Mouse (Mus musculus) left cerebral cortex, adult 8-10 months (tissue): ENCODE data around the gene Ggcx. TPM values are rescaled to one million over a fixed set of nuclear protein-coding genes. Genes with fewer than 3 reads are reported as not detected.
A peak's percentile ranks its signal among the peaks of the same experiment; 100 is the strongest.

Source experiments
- DNase-seq, 2 experiments: peaks; one replicate each; pipeline ENCODE4 v3.0.0; 2022; ENCODE audit warnings: low spot score in 2 of 2
- total RNA-seq, 4 experiments: library from RNA; stranded (reverse); gene quantifications; 2 replicates each; pipeline ENCODE4 v1.2.4; 2022

Gene Ggcx
- total RNA-seq: 10 to 100 TPM; 20.3 to 24.7 (median 23.5) TPM

DNA sequence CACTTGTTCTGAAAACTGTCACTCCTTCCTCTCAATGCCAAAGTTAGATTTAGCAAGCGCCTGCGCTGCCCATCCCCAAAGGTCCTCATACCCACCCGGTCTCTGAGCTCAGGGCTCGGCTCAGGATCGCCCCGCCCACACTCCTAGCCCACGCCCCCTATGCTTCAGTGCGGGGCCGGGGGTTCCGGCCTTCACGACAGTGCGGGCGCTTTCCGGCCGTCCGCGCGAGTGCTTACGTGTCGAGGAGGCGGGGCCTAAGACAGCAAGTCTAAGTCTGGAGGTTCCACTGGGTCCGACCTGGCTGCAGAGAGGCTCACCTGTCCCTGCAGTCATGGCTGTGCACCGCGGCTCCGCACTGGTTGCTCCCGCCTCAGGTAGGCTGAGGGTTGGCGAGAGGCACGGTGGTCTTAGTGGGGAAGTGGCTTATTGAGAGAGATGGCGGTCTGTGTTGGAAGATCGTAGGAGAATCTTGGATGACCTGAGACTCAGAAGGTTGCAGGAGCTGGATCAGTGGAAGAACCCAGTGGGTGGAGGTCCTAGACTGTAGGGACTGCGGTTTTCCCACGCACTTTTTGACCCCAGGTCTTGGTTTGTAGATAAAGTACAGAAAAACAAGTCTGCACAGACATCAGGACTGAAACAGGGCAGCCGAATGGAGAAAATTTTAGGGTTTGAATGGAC, at the start of gene Ggcx:
Gene Ggcx, plus strand, starts transcription at position 233 of the 681 bp plus-strand sequence.
- DNase-seq: peak; percentile 85 to 90

- no peak for DNase-seq
These were observed 49.1 kb upstream of the Ggcx start for GRCm38 (mm10) chr6:72364985-72365384.

DNA sequence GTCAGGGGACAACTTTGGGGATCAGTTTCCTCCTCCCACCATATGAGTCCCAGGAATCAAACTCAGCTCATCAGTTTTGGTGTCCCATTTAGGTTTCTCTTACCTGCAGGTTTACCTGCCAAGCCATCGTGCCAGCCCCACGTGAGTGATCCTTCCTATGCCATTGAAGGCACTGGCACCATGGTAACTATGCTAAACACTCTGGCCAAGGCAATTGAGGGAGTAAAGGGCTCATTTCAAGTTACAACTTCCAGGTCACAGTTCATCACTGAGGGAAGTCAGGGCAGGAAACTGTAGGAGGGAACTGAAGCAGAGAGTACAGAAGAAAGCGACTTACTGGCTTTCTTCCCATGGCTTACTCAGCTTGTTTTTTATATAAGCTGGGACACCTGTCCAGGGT, 47.8 kb upstream of the Ggcx start:
- no peak for DNase-seq

- no peak for DNase-seq
These were observed 47.2 kb upstream of the Ggcx start, which contains the start of gene Rnf181 for GRCm38 (mm10) chr6:72366844-72367443. Gene Rnf181, minus strand, starts transcription at chr6:72366956.

GRCm38 (mm10) chr6:72367460-72367974, 46.6 kb upstream of the Ggcx start:
- no peak for DNase-seq

GRCm38 (mm10) chr6:72369557-72369956, 44.6 kb upstream of the Ggcx start:
- DNase-seq: no peak

DNA sequence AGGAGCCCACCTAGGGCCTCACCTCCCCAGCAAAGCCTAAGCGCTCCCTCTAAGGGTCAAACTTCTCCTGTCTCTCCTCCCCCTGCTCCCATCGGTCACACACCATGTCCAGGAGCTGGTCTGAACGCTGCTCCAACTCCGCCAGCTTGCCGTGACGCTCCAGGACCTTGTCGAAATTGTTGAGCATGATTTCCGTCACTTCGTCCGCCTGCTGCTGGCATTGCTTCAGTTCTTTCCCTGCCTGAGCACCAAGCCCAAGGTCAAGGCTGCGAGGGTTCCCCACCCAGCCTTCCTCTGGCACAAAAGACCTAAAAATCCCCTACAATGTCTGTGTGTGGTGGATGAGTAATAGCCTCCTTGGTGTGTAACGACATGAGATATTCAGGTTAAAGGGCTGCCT, 44.0 kb upstream of the Ggcx start:
- no peak for DNase-seq

DNA sequence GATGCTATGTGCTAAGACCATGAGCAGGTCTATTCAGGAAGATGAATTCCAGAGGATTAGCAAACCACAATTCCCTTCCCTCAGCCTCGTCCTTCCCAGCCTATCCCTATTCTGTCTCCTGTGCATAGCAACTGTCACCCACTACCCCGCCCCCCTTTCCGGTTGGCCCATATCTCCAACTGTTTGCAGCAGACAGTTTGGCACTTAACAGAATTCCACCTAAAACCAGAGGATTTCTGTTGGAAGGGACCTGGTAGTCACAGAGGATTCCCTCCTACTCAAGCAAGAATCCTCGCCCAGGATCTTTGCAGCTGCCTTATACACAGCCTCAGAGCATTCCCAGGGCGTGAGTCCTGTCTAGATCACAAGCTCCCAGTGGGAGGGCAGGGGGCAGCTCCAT, 43.0 kb upstream of the Ggcx start:
- DNase-seq: no peak

DNA sequence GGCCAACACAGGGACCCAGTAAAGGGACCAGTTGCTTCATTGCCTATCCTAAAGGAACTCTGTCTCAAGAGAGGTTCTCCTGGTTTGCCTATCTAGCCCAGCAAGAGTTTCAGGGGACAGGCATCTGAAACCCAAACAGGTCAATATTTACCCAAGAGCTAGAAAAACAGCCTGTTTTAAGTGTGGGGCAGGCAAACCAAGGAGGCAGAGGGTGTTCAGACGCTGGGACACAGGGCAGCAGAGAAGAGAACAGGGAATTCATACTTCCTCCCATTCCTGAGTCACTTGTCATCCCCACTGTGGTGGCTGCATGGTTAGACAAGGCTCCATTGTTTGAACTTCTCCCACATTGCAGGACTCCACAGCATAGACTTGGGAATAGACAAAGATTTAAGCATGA, 42.5 kb upstream of the Ggcx start:
- DNase-seq: no peak

DNA sequence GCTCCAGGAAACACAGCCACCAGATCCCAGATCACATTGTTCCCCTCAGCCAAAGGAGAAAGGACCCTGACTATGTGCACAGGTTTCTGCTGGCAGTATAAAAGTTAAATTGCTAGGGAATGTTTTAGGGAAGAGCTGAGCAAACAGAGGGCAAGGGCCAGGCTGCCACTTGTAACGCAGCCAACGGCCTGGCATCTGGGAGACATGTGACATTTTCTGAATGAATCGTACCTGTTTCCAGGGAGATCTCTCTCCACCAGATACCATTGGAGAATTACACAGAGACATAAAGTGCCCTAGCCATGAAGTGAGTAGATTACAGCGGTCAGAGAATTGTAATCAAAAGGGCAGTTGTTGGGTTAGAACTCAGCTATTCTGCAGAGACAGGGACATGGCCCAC, 40.9 kb upstream of the Ggcx start:
- DNase-seq: no peak

- no peak for DNase-seq
These were observed 39.9 kb upstream of the Ggcx start for GRCm38 (mm10) chr6:72374206-72374605.

DNA sequence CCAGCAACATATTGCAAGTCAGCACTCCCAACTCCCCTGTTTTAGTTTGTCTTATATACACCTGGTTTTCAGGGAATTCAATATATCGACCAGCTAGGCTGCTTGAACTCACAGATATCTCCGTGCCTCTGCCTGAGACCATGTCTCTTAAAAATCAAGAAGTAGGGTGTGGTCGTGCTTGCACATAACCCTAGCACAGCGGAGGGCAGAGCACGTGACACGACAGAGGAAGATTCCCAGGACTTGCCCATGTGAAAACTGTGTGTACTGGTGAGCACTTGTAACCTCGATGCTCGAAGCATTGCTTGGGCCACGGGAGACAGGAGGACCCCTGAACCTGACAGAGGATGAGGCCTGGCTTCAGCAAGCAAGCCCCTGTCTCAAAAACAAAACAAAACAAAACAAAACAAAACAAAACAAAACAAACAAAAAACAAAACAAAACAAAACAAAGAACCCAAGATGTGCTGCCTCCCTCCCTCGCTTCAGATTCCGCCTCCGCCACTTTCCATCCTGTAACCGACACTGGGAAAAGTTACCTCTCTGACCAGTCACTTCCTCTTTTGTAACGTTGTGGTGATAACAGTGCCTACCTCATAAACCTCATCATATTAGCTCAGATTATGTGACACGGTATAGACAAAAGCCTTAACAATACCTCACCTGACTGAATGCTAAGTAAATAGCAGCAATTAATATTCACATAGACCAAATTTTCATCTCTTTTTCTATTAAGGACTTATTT, 39.1 kb upstream of the Ggcx start:
- DNase-seq: no peak

GRCm38 (mm10) chr6:72378510-72379234, 35.4 kb upstream of the Ggcx start:
- no peak for DNase-seq

DNA sequence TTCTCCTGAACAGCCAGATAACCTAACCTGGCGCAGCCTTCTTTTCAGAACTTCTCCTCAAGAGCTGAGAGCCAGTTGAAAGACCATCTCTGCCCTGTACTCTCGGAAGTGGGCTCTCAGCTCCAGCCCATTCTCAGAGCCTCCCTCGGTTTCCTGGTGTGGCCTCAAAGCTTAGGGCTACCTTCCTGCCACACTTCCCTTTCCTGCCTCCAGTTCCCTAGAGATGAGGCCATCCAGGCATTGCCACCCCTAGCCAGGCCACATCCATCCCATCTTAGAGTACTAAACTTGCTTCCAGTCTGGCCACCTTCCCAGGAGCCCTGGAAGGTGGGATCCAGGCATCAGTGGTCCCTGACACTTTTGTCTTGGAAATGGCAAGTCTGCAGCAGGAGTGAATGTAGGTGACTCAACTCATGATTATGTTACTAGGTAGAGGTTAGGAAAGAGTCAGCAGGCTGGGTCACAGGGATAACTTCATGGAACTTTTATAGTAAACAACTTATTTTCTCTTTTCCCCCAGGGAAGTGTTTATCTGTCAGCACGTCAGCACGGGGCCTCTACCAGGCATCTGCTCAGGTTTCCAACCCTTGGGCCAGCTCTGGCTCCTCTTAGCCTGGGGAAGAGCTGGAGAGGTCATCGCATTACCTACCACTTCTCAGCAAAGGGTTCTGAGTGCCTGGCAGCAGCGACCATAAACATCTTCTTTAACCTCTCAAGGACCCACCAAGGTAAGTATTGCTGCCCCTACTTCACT, 34.6 kb upstream of the Ggcx start:
- DNase-seq: no peak

GRCm38 (mm10) chr6:72380131-72380770, 33.9 kb upstream of the Ggcx start, which contains the start of gene Vamp5:
Gene Vamp5, minus strand, starts transcription at chr6:72380468.
- peak in 1 of 2 experiments; percentile 36 for DNase-seq

DNA sequence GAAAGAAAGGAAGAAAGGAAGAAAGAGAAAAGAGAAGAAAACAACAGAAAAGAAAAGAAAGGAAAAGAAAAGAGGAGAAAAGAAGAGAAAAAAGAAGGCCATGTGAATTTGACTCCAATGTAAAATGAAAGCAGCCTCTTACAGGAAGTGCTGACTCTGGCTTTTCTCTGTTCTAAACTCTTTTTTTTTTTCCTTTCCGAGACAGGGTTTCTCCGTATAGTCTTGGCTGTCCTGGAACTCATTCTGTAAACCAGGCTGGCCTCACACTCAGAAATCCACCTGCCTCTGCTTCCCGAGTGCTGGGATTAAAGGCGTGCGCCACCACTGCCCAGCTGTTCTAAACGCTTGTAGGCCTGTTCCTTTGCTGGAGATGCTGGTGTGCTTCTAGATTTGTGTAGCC, 31.6 kb upstream of the Ggcx start:
- no peak for DNase-seq

- no peak for DNase-seq
These were observed 30.8 kb upstream of the Ggcx start for GRCm38 (mm10) chr6:72383142-72383820.

- DNase-seq: no peak
These were observed 30.2 kb upstream of the Ggcx start for GRCm38 (mm10) chr6:72383952-72384351.

DNA sequence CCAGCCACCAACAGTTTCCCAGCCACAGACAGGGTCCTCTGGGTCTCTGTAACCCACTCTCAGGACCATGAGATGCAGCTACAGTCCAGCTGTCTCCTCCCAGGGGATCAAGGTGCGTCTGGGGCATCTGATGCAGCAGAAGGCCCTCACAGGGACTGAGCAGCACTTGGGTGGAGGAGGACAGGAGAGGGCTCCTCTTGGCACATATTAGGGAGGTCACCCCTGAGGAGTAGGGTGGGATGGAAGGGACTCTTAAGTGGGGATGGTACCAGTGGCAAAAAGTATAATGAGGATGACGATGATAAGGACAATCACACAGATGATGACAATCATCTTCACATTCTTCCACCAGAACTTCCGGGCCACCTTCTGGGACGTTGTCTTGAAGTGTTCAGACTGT, 28.9 kb upstream of the Ggcx start:
- DNase-seq: no peak

DNA sequence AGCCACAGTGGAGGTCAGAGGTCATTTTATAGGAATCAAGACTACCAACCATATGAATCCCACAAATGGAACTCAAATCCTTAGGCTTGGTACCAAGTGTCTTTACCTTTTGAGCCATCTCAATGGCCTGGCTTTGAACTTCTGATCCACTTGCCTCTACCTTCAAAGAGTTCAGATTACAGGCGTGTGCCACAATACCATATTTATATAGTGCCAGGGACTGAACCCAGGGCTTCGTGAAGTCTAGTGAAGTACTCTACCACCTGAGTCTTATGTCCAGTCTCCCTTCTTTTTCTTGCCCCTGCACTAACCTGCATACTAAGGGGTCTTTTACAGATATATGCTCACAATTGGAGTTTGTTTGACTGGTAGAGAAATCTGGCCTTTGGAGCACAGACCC, 27.5 kb upstream of the Ggcx start:
- DNase-seq: no peak
